Mouse (Mus musculus): Measurements from ENCODE around the gene Rab3d. TPM values are rescaled to one million over a fixed set of nuclear protein-coding genes. Genes with fewer than 3 reads are reported as not detected.

The Rab3d gene
- total RNA-seq, 2 experiments from 2014 or later = 12.4 to 13.4 TPM

Other genes with a start within 250 kb of the Rab3d start
- gene Ldlr, start 194.7 kb downstream of the Rab3d start, total RNA-seq (2021) = 1 to 10 TPM; 2.2 to 3.4 TPM
- gene Spc24, start 157.9 kb downstream of the Rab3d start, total RNA-seq (2021) = 1 to 10 TPM; 4.4 to 4.6 TPM
- 10 to 100 TPM; 50.5 to 54.2 TPM for gene Kank2, start 119.4 kb downstream of the Rab3d start, total RNA-seq (2021)
- gene Angptl8, start 82.7 kb downstream of the Rab3d start, total RNA-seq (2021) = not detected
- 10 to 100 TPM; 31.0 to 39.1 TPM for gene Dock6, start 65.6 kb downstream of the Rab3d start, total RNA-seq (2021)
- 1 to 10 TPM; 2.1 to 2.5 TPM for gene Ccdc159, start 9.3 kb upstream of the Rab3d start, total RNA-seq (2021)
- gene Tmem205, start 9.4 kb upstream of the Rab3d start, total RNA-seq (2021) = 10 to 100 TPM; 57.0 to 58.5 TPM
- 1 to 10 TPM; 1.7 to 2.7 TPM for gene Plppr2, start 18.8 kb upstream of the Rab3d start, total RNA-seq (2021)
- 1 to 10 TPM; 5.8 to 8.0 TPM for gene Swsap1, start 37.6 kb upstream of the Rab3d start, total RNA-seq (2021)
- gene Epor, start 45.3 kb upstream of the Rab3d start, total RNA-seq (2021) = 1 to 10 TPM; 1.4 to 2.2 TPM
- 1 to 10 TPM; 2.8 to 3.4 TPM for gene Rgl3, start 71.3 kb upstream of the Rab3d start, total RNA-seq (2021)
- not detected for gene Ccdc151, start 84.4 kb upstream of the Rab3d start, total RNA-seq (2021)
- 10 to 100 TPM; 66.4 to 67.5 TPM for gene Prkcsh, start 84.6 kb upstream of the Rab3d start, total RNA-seq (2021)
- gene Elavl3, start 133.8 kb upstream of the Rab3d start, total RNA-seq (2021) = under 1 TPM; 0.05 to 0.11 TPM
- not detected for gene Gm49318, start 153.1 kb upstream of the Rab3d start, total RNA-seq (2021)
- gene Zfp653, start 153.2 kb upstream of the Rab3d start, total RNA-seq (2021) = 1 to 10 TPM; 4.4 to 5.2 TPM
- 100 to 1,000 TPM; 103 to 106 TPM for gene Ecsit, start 167.2 kb upstream of the Rab3d start, total RNA-seq (2021)
- gene Cnn1, start 181.0 kb upstream of the Rab3d start, total RNA-seq (2021) = 1 to 10 TPM; 7.3 to 8.8 TPM
- 10 to 100 TPM; 37.1 to 37.8 TPM for gene Elof1, start 199.0 kb upstream of the Rab3d start, total RNA-seq (2021)
- 1 to 10 TPM; 1.6 to 2.3 TPM for gene Acp5, start 217.5 kb upstream of the Rab3d start, total RNA-seq (2021)
- 10 to 100 TPM; 48.3 to 52.6 TPM for gene Pigyl, start 238.7 kb upstream of the Rab3d start, total RNA-seq (2021)